Mouse (Mus musculus) heart, adult 2 months (tissue): Measurements from ENCODE around the gene Pip5k1c.

Experiments
- CTCF ChIP-seq: fragments of 200-600 bp; IDR thresholded peaks from 2 replicates; pipeline ENCODE4 v1.8.1; 2022; ENCODE audit warnings: antibody characterized with exemption, mild to moderate bottlenecking, moderate library complexity
- EP300 ChIP-seq: fragments of 200-500 bp; IDR thresholded peaks from 2 replicates; pipeline ENCODE4 v1.6.1; 2011; ENCODE audit warnings: low read depth, low read length, control low read depth; ENCODE audit not compliant: insufficient read depth
- POLR2A ChIP-seq: fragments of 200-500 bp; IDR thresholded peaks from 2 replicates; pipeline ENCODE4 v1.6.1; 2011; ENCODE audit warnings: mild to moderate bottlenecking, low read depth, low read length, control low read depth; ENCODE audit not compliant: insufficient read depth

DNA sequence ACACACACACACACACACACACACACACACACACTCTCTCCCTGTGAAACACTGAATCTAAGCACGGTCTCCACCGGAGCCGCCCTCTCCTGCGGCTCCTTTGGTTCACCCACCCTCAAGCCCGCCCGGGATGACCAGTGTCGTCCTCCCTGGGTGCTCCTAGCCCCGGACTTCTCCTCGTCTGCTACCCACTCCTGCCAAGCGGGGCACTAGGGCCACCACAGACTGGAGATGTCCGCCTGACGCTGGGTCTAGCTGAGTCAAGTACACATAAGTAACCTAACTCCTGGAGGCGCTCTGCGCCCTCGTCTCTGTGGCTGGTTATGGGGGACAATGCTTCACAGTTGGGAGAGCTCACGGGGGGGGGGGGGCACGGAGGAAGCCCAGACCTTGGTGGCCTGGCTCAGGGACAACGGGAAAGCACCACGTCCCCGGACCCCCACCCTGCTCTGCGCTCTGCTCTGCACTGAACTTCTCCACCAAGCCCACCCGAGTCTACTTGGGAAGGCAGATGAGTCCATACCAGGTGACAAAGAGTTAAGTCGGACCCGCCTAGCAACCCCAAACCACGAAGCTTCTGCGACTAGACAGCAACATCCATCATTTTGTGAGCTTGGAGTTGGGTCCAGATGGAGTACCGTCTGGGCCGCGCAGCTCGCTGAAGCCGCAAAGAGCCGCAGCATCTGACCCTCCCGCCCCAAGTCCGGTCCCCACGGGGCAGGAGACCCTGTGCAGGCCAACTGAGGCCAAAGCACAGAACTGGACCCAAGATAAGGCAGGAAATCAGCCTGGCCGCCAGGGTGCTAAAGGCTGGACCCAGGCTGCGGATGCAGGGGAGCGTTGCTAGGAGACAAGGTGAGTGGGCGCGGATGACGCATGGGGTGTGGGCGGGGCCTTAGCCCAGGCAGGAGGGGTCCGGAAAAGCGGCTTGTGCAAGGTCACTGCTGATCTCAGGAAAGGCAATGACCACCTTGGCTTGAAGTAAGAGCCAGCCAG is 40.0 kb upstream of the Pip5k1c start, which contains the start of gene Matk:
- TF ChIP-seq CTCF (no peak), POLR2A (no peak), EP300 (no peak)
